Mouse (Mus musculus): Measurements from ENCODE around the gene Rhobtb1.

GRCm38 (mm10) chr10:69149252-69149651 lies 2.0 kb upstream of the Rhobtb1 start:
- TF ChIP-seq POLR2A (IDR thresholded peaks at IDR 0.05; ENCODE audit: insufficient read length, low read depth) (no peak), E2F4 (IDR thresholded peaks at IDR 0.05; ENCODE audit: insufficient read depth) (no peak)
